Mouse (Mus musculus): Measurements from ENCODE around the gene Srgap2.

GRCm38 (mm10) chr1:131454386-131454785 lies 72.8 kb downstream of the Srgap2 start:
- TF ChIP-seq CTCF (IDR thresholded peaks at IDR 0.05; ENCODE audit: low read depth) (no peak), EP300 (IDR thresholded peaks at IDR 0.05; ENCODE audit: low read depth) (no peak)
